Mouse (Mus musculus) adrenal gland, postnatal 14 days (tissue): Measurements from ENCODE around the gene Prdm15. TPM values are rescaled to one million over a fixed set of nuclear protein-coding genes. Genes with fewer than 3 reads are reported as not detected.

Experiments used
- DNase-seq: peaks from one replicate; pipeline ENCODE4 v3.0.0; 2021; ENCODE audit warnings: mixed read lengths
- total RNA-seq: library from RNA; stranded (reverse); gene quantifications from 2 replicates; pipeline ENCODE4 v1.2.3, GENCODE M21; 2021

Prdm15 gene
- total RNA-seq, 1 experiment from 2014 or later, result 9.7 TPM

GRCm38 (mm10) chr16:97819532-97819931 lies 32.1 kb downstream of the Prdm15 start:
- DNase-seq, result no peak

- no peak for DNase-seq
These were observed 34.2 kb downstream of the Prdm15 start for GRCm38 (mm10) chr16:97817414-97817813.

- DNase-seq, result no peak
These were observed 36.4 kb downstream of the Prdm15 start for GRCm38 (mm10) chr16:97815269-97815668.

- DNase-seq, result no peak
These were observed 37.6 kb downstream of the Prdm15 start for GRCm38 (mm10) chr16:97814060-97814459.

- no peak for DNase-seq
These were observed 42.8 kb downstream of the Prdm15 start for GRCm38 (mm10) chr16:97808881-97809280.

GRCm38 (mm10) chr16:97805646-97806045 lies 46.0 kb downstream of the Prdm15 start:
- DNase-seq, result no peak

GRCm38 (mm10) chr16:97804680-97805547 lies 46.7 kb downstream of the Prdm15 start:
- peak; percentile 91 for DNase-seq

GRCm38 (mm10) chr16:97797950-97798869 lies 53.4 kb downstream of the Prdm15 start:
- DNase-seq, result no peak

- DNase-seq, result no peak
These were observed 54.4 kb downstream of the Prdm15 start for GRCm38 (mm10) chr16:97797212-97797611.

GRCm38 (mm10) chr16:97794256-97794655 lies 57.4 kb downstream of the Prdm15 start:
- no peak for DNase-seq

- DNase-seq, result no peak
These were observed 68.6 kb downstream of the Prdm15 start for GRCm38 (mm10) chr16:97783057-97783456.

- peak; percentile 84 for DNase-seq
These were observed 73.2 kb downstream of the Prdm15 start for GRCm38 (mm10) chr16:97778353-97779025.

GRCm38 (mm10) chr16:97766501-97766900 lies 85.1 kb downstream of the Prdm15 start:
- DNase-seq, result no peak

GRCm38 (mm10) chr16:97764626-97765025 lies 87.0 kb downstream of the Prdm15 start:
- no peak for DNase-seq

GRCm38 (mm10) chr16:97763990-97764340 lies 87.7 kb downstream of the Prdm15 start:
- no peak for DNase-seq

GRCm38 (mm10) chr16:97763061-97763989 lies 88.3 kb downstream of the Prdm15 start, which contains the start of gene Ripk4:
Gene Ripk4 (minus strand): TSS chr16:97763787.
- DNase-seq, result peak; percentile 35

- no peak for DNase-seq
These were observed 89.9 kb downstream of the Prdm15 start for GRCm38 (mm10) chr16:97761782-97762181.

- no peak for DNase-seq
These were observed 92.0 kb downstream of the Prdm15 start for GRCm38 (mm10) chr16:97759681-97760080.

- DNase-seq, result no peak
These were observed 93.4 kb downstream of the Prdm15 start for GRCm38 (mm10) chr16:97758288-97758687.

- DNase-seq, result no peak
These were observed 95.2 kb downstream of the Prdm15 start for GRCm38 (mm10) chr16:97756460-97756859.

- peak; percentile 27 for DNase-seq
These were observed 99.2 kb downstream of the Prdm15 start for GRCm38 (mm10) chr16:97752316-97752941.
